Mouse (Mus musculus): ENCODE data around the gene Inhba.

The Inhba gene

GRCm38 (mm10) chr13:16011372-16012242 lies at the start of gene Inhba:
Gene Inhba, plus strand, starts transcription at chr13:16011851.
- peak; percentile 25 for DNase-seq

GRCm38 (mm10) chr13:15976584-15976983 lies 35.1 kb upstream of the Inhba start:
- DNase-seq: no peak

GRCm38 (mm10) chr13:15979551-15979950 lies 32.1 kb upstream of the Inhba start:
- DNase-seq: no peak

GRCm38 (mm10) chr13:15982041-15982440 lies 29.6 kb upstream of the Inhba start:
- DNase-seq: no peak

- DNase-seq: no peak
These were observed 25.9 kb upstream of the Inhba start for GRCm38 (mm10) chr13:15985761-15986160.

- no peak for DNase-seq
These were observed 25.5 kb upstream of the Inhba start for GRCm38 (mm10) chr13:15986172-15986571.

GRCm38 (mm10) chr13:15995314-15995713 lies 16.3 kb upstream of the Inhba start:
- DNase-seq: no peak

- DNase-seq: no peak
These were observed 6.1 kb upstream of the Inhba start for GRCm38 (mm10) chr13:16005517-16005916.

GRCm38 (mm10) chr13:16007748-16008147 lies 3.9 kb upstream of the Inhba start:
- DNase-seq: no peak

GRCm38 (mm10) chr13:16008348-16008747 lies 3.3 kb upstream of the Inhba start:
- DNase-seq: no peak

GRCm38 (mm10) chr13:16009766-16010465 lies 1.7 kb upstream of the Inhba start:
- DNase-seq: no peak

- DNase-seq: no peak
These were observed 1.1 kb upstream of the Inhba start for GRCm38 (mm10) chr13:16010586-16010985.

GRCm38 (mm10) chr13:16012243-16012887 lies 714 bp downstream of the Inhba start:
- peak; percentile 62 for DNase-seq

- DNase-seq: no peak
These were observed 2.5 kb downstream of the Inhba start for GRCm38 (mm10) chr13:16014166-16014565.

GRCm38 (mm10) chr13:16016506-16016905 lies 4.9 kb downstream of the Inhba start:
- no peak for DNase-seq

- DNase-seq: no peak
These were observed 5.7 kb downstream of the Inhba start for GRCm38 (mm10) chr13:16017338-16017737.

GRCm38 (mm10) chr13:16017777-16018176 lies 6.1 kb downstream of the Inhba start:
- DNase-seq: no peak

- no peak for DNase-seq
These were observed 7.3 kb downstream of the Inhba start for GRCm38 (mm10) chr13:16018807-16019510.

- DNase-seq: no peak
These were observed 9.0 kb downstream of the Inhba start for GRCm38 (mm10) chr13:16020659-16021058.

GRCm38 (mm10) chr13:16021181-16021580 lies 9.5 kb downstream of the Inhba start:
- DNase-seq: no peak

GRCm38 (mm10) chr13:16021849-16022248 lies 10.2 kb downstream of the Inhba start:
- DNase-seq: no peak

- no peak for DNase-seq
These were observed 10.9 kb downstream of the Inhba start for GRCm38 (mm10) chr13:16022536-16022935.
